Mouse (Mus musculus): ENCODE results near the gene Acat2.
"Not testable (repeated sequence)": the region's sequence is repeated elsewhere in the genome, so short reads cannot be mapped to it uniquely, and the experiment has no call there.

Gene Acat2

DNA sequence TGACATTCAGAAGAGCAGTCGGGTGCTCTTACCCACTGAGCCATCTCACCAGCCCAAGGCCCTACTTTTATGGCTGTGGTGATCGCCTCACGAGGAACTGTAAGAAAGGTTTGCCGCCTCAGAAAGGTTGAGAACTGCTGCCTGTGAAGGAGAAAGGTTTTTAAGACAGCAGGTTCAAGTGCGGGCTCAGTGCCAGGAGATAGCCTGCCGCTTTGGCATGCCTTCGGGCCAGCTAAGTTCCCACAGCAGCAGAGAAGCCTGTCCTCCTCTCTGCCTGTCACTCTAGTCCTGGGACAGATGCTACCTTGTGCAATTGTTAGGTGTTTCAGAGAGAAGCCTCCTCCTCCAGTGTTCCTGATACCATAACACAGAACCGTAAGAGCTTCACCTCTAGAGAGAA is 3.9 kb downstream of the Acat2 start:
- DNase-seq (ENCODE audit: low spot score): peak; percentile 53

- no peak for DNase-seq (ENCODE audit: low spot score)
Observed at GRCm38 (mm10) chr17:12949669-12950068, 10.9 kb downstream of the Acat2 start.

DNA sequence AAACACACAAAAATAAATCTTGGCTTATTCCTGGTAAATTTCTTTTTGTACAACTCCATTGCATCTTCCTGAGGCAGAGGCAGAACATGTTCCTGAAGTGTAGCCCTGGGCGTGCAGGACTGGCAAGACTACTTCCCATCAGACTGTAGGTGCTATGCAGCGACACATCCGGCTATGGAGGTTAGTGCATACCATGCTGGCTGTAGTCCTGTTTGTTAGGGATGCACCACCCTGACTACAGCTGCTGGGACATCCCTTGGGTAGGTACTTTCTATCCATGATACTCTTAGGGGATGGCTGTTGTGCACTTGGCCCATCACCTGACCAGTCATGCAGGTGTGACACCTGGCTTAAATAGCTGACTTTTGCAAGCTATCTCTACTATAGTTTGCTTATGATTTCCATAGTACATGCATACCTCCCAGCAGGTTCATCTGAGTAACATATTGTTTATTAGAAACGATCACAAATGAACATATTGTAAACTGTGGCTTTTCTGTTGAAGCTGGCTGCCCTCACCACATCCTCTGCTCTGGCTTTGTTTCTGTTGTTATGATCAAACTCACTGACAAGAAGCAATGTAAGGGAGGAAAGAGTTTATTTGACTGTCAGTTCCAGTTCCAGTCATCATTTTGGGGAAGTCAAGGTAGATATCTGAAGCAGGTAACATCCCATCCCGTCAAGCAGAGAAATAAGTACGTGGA is 17.9 kb downstream of the Acat2 start:
- no peak for DNase-seq (ENCODE audit: low spot score)

- DNase-seq (ENCODE audit: low spot score): no peak
Observed at GRCm38 (mm10) chr17:12941543-12942260, 18.8 kb downstream of the Acat2 start.

DNA sequence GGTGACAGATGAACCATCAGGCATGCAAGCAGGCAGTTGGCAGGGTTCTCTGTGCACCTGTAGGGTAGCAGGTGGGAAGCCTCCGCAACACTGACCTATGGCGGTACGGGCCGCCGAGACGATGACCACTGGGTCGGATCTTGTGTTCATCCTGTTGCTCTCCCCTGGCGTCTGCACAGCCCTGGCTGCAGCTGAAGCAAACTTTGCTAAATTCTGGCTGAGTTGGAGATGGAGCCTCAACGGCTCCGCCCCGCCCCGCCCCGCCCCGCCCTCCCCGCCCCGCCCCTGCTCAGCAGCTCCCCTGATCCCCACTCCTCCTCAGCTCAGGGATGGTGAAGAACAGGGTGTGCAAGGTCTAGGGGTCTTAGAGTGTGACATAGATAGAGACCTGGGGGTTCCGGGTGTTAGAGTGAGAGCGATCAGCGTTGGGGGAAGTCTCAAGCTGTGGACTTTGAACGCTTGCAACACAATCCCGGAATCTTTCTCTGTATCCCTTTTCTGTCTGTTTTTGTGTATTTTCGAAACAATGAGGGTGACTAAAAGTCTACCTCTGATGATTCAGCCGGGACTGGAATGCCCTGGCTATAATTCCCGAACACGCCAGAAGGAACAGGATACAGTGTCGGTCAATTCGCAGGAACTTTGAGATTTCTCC is 20.3 kb downstream of the Acat2 start, which contains the start of gene Acat3:
Gene Acat3, minus strand, starts transcription at position 450 of the 655 bp plus-strand sequence.
- DNase-seq (ENCODE audit: low spot score): peak; percentile 52

DNA sequence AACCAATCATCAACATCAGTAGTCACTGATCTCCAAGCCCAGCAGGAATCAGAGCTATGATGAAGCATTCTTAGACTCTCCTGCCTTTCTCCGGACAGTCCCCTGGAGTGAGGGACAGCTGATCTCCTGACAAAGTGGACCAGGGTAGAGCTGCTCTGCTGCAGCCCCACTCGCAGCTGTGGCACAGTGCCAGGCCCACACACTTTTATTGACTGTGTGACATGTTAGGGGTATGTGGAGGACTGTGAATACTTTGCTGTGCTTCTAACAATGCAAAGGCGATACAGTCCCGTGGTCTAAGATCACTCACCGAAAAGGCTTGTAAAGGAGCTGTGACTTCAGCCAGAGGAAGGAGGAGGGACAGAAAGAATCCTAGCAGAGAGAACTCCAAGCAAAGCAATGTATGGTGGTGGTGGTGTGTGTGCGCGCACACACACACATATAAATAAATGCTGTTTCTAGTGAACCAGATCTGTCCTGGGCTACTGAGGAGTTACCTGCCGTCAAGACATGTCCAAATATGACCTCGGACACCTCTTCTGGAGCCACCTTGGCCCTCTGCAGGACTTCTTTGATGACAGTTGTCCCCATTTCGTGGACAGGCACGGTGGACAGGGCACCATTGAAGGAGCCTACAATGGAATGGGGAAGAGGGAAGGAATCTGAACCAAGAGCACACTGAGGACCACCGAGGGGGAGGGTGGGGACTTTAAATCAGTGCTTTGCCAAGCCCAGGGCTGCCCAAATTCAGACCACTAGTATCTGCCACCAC is 21.0 kb downstream of the Acat2 start:
- DNase-seq (ENCODE audit: low spot score): not testable (repeated sequence)

GRCm38 (mm10) chr17:12938077-12938476 is 22.5 kb downstream of the Acat2 start:
- no peak for DNase-seq (ENCODE audit: low spot score)

- DNase-seq (ENCODE audit: low spot score): no peak
Observed at GRCm38 (mm10) chr17:12937412-12937970, 23.1 kb downstream of the Acat2 start.

- no peak for DNase-seq (ENCODE audit: low spot score)
Observed at GRCm38 (mm10) chr17:12935719-12936118, 24.8 kb downstream of the Acat2 start.

DNA sequence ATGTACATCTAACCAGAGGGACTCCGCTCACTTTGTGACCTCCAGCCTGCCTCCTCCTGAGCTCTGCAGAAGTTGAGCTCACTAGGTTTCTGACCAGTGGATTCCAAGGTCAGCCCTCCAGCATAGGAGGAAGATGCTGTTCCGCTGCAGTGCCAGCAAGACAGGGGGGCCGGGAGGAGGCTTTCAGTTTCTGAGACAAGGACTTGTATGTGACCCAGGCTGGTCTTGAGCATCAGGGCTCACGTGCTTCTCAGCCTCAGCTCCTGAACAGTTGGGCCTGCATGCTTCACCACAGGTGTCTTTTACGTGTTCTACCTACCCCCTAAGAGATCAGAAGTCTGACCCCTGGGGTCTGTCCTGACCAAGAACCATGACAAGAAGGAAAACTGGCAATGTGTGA is 29.0 kb downstream of the Acat2 start:
- DNase-seq (ENCODE audit: low spot score): not testable (repeated sequence)

GRCm38 (mm10) chr17:12925703-12926180 is 34.8 kb downstream of the Acat2 start:
- no peak for DNase-seq (ENCODE audit: low spot score)

- DNase-seq (ENCODE audit: low spot score): peak; percentile 36
Observed at GRCm38 (mm10) chr17:12925001-12925400, 35.5 kb downstream of the Acat2 start.

GRCm38 (mm10) chr17:12921073-12921472 is 39.5 kb downstream of the Acat2 start:
- no peak for DNase-seq (ENCODE audit: low spot score)

DNA sequence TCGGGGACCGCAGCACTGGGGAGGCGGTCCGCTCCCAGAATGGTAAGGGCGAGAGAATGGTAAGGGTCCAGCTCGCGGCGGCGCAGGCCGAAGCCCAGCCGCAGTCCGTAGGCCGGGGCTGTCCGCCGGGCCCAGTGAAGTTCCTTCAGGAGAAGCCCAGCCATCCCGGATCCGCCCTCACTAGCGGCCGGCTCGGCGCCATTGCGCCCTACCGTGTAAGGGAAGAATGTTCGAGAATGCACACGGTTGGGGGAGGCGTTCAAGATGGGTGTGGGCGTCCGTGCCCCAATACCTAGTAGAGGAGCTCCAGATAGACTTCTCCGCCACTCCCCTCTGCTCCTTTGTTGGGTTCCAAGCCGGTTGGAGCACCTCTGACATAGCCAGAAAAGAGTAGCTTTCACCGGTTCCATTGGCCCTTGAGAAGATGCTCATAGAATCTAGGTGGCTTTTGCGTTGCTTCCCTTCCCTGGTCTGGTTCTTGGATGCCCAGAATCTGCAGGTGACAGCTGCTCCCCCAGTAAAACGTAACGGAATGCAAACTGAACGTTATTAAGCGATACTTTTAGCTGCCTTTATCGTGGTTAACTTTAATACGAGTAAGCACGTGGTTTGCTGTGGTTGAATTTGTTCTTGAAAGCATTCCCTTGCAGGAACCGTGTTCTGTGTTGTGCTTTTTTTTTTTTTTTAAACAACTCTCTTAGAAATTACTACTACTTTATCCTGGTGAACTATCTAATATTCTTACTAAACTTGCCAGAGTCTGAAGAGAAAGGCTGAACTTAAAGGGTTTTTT is 43.8 kb downstream of the Acat2 start:
- DNase-seq (ENCODE audit: low spot score): peak; percentile 49

DNA sequence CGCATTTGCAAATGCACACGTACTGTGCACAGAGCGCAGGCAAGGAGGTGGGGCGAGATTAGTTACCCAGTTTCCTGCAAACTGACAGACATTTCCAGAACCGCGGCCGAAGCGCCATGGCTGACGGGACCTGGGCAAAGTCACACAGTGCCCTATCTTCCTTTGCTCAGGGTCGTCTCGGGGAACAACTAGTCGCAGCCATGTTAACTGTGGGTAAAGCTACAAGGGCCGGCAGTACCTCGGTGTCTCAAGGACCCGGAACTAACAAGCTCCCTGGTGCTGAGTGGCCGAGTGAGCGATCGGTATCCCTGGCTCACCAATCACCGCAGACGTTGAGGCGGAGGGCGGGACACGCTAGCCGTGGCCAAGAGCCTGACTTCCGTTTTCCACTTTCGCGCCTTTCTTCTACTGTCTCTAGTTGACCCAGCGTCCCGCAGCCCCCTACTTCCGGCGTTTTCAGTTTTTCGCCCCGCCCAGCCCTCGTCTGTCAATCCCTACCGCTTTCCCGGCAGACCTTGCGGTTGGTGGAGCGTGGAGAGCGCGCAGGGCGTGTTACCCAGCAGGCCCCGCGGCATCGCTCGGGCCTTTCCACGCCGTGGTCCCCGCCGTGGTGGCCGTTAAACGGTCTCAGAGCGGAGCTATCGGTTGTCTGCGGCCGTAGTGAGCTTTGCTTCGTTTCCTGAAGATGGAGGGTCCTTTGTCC is 44.5 kb downstream of the Acat2 start, which contains the start of gene Mrpl18:
Gene Mrpl18, minus strand, starts transcription at position 465 of the 703 bp plus-strand sequence.
- DNase-seq (ENCODE audit: low spot score): peak; percentile 100

DNA sequence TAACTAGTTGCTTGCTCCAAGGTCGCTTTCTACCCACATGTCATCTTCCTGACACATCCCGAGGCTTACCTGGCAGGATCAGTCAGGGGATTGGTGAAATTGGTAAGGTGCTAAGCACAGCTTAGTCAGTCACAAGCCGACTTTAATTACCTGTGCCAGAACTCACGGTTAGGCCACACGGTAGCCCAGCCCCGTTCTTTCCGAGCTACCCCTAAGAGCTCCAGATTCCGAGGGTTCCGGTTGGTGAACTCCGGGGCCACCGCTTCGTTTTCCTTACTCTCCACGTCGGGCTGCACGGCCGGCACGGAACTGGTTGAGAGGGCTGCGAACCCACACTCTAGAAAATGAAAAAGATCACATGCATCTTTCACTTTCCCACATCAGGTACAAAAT is 45.1 kb downstream of the Acat2 start, which contains the start of gene Tcp1:
Gene Tcp1, plus strand, starts transcription at position 214 of the 393 bp plus-strand sequence.
- DNase-seq (ENCODE audit: low spot score): no peak

- DNase-seq (ENCODE audit: low spot score): no peak
Observed at GRCm38 (mm10) chr17:12910391-12910790, 50.2 kb downstream of the Acat2 start.

DNA sequence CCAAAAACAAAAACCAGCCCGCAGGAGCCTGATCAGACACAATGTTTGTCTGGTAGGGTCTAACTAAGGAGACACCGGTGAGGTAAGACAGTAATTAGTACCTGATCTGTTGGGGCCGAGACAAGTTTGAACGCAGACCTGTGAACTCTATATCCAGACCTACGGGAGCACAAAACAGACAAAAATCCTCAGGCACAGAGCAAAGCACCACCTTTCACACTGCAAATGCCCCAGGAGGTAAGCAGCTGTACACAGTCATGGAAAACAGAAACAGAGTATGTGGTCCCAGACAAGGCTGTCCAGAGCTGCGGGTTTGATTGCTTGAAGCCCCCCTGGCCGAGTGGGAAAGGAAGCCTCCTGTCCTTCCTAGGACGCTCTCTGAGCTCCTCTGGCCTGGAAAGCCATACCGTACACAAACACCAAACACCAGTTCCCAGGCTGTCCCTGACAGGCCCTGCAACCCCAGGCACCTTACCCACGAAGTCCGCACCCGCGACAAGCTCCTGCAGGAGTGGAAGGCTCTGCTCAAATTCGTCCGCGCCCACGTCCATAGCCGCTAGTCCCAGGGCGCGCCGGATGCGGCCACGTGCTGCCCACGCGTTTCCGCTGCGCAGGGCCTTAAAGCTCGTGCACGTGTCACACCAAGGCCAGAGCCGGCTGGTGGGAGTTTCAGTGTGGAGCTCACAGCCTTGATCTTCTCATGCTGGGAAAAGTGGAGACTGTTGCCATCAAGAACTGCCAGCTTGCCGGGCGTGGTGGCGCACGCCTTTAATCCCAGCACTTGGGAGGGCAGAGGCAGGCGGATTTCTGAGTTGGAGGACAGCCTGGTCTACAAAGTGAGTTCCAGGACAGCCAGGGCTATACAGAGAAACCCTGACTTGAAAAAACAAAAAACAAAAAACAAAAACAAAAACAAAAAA is 50.9 kb downstream of the Acat2 start, which contains the start of gene Pnldc1:
Gene Pnldc1, minus strand, starts transcription at position 870 of the 920 bp plus-strand sequence.
- DNase-seq (ENCODE audit: low spot score): no peak

DNA sequence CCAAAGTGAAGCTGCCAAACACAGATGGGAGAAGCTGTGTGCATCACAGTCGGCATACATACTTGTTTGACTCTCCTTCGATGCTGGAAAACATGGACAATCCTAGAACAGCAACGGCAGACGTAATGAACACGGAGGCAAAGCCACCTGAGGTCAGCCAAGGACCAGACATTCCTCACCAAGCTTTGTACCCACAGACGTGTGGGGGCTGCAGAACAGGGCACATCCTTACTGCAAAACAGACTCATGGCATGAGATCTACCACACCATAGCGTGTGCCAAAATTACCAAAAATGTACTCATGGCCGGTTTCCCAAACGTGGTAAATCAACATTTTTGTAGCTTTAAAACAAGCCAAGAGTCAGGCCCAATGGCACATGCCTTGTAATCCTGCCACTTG is 54.1 kb downstream of the Acat2 start:
- no peak for DNase-seq (ENCODE audit: low spot score)
